Mouse (Mus musculus) heart, embryonic 14.5 days (tissue): ENCODE results near the gene Sox5. TPM values are rescaled to one million over a fixed set of nuclear protein-coding genes. Genes with fewer than 3 reads are reported as not detected.

Source experiments
- ATAC-seq: fragments of 200-750 bp; cut with Nextera tagmentation; 2 replicates; pipeline ENCODE4 v1.8.0; 2017; ENCODE audit warnings: low read depth, moderate TSS enrichment; ENCODE audit not compliant: insufficient number of reproducible peaks, insufficient read depth, low FRiP score
- H3K27ac ChIP-seq, 2 experiments: fragments of 200-500 bp in 1 of 2; fragments of 300-500 bp in 1 of 2; sonication (generic) in 1 of 2; replicated peaks in 1 of 2; 2 replicates each; pipeline ENCODE4 v1.5.1; 2012 to 2014; ENCODE audit warnings: low read depth in 2 of 2, low read length in 2 of 2, control low read depth in 1 of 2, mild to moderate bottlenecking in 1 of 2, mixed read lengths in 1 of 2; ENCODE audit not compliant: control insufficient read depth in 1 of 2, insufficient read depth in 1 of 2
- H3K27me3 ChIP-seq: fragments of 300-500 bp; sonication (generic); 2 replicates; pipeline ENCODE4 v1.6.1; 2014; ENCODE audit warnings: mild to moderate bottlenecking, low read length, control low read depth; ENCODE audit not compliant: control insufficient read depth, insufficient read depth
- H3K36me3 ChIP-seq: fragments of 300-500 bp; sonication (generic); 2 replicates; pipeline ENCODE4 v1.6.1; 2014; ENCODE audit warnings: mild to moderate bottlenecking, control low read depth, low read length, mixed read lengths; ENCODE audit not compliant: control insufficient read depth, insufficient read depth
- H3K4me1 ChIP-seq, 2 experiments: fragments of 200-500 bp in 1 of 2; fragments of 300-500 bp in 1 of 2; sonication (generic) in 1 of 2; 2 replicates each; pipeline ENCODE4 v1.6.1; 2012 to 2014; ENCODE audit warnings: low read length in 2 of 2, control low read depth in 1 of 2, mixed read lengths in 1 of 2; ENCODE audit not compliant: control insufficient read depth in 2 of 2, insufficient read depth in 2 of 2
- H3K4me2 ChIP-seq: fragments of 300-500 bp; sonication (generic); 2 replicates; pipeline ENCODE4 v1.6.1; 2014; ENCODE audit warnings: mild to moderate bottlenecking, low read length
- H3K4me3 ChIP-seq, 2 experiments: fragments of 200-500 bp in 1 of 2; fragments of 300-500 bp in 1 of 2; sonication (generic) in 1 of 2; 2 replicates each; pipeline ENCODE4 v1.5.1; 2012 to 2014; ENCODE audit warnings: low read length in 2 of 2, mild to moderate bottlenecking in 2 of 2, control low read depth in 1 of 2, low read depth in 1 of 2, moderate library complexity in 1 of 2; ENCODE audit not compliant: control insufficient read depth in 1 of 2, insufficient read depth in 1 of 2
- H3K9ac ChIP-seq: fragments of 300-500 bp; sonication (generic); 2 replicates; pipeline ENCODE4 v1.6.1; 2014; ENCODE audit warnings: mild to moderate bottlenecking, low read length
- H3K9me3 ChIP-seq: fragments of 300-500 bp; sonication (generic); 2 replicates; pipeline ENCODE4 v1.6.1; 2016; ENCODE audit warnings: low read length, control low read depth; ENCODE audit not compliant: control insufficient read depth
- WGBS: fragments of 180-500 bp; shearing (Covaris S2); extraction: QIAGEN DNeasy Blood & Tissue Kit; methylation state at CpG from one replicate; pipeline ENCODE4 v1.1.7; 2014; 5-methylcytosine and 5-hydroxymethylcytosine counted together
- polyA plus RNA-seq: library from polyadenylated mRNA; unstranded; fragments of >200 nt; fragmentation: Nextera tagmentation; extraction: Ambion mirVana; gene quantifications from 2 replicates; pipeline ENCODE4 v1.2.1, GENCODE M21; 2014

The Sox5 gene
- polyA plus RNA-seq, 1 experiment from 2014 or later = 10.6 TPM

DNA sequence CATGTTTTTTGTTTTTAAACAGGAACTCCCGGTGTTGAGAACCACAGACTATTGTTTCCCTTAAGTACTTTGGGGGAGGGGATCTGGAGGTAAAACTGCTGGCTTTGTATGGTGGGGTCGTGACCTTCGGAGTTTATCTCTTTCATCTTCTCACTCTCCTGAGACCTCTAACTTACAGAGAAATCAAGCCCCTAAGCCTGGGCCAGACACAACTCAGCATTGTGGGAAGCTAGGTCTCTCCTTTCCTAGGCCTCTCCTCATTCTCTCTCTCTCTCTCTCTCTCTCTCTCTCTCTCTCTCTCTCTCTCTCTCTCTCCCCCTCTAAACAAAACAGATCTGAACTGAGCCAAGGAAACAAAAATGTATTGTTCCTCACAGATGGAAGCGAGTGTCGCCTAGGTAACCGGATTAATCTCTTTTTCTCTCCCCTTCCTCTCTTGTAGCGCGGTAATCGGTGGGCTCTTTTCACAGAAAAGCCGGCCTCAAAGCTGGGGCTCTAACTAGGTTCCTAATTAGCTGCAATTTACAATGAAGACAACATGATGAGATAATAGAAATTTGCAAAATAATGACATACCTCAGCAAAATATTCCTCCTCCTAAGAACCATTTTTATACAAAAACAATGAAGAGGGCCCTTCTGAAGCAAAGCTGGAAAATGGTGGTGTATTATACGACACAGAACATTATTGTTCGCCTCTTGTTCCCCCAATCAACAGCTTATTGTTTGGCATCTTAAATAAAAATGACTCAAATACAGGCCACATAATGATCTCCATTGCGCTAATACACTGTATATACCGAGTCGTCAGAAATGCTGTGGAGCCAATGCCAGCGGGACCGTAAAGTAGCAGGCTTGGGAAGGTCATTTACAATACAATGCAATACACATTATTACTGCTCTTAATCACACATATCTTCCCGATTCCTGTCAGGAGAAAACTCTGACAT is 530.3 kb downstream of the Sox5 start:
- H3K4me3 ChIP-seq = no peak overlapping the region
- no peaks in the 10 kb centered on the region; the same call in 1 of the 2 replicates for H3K27me3 ChIP-seq
- no peaks in the 10 kb centered on the region for H3K36me3 ChIP-seq
- H3K4me2 ChIP-seq = no peak overlapping the region
- no peak overlapping the region for H3K27ac ChIP-seq
- 69% methylated on average over 18 of the region's 18 CpGs for WGBS
- H3K4me1 ChIP-seq = peaks cover 0 to 5% of the 10 kb centered on the region in 2 experiments; a peak in 2 of 4 replicates
- ATAC-seq = no peak
- H3K9me3 ChIP-seq = no peaks in the 10 kb centered on the region
- no peak overlapping the region for H3K9ac ChIP-seq

DNA sequence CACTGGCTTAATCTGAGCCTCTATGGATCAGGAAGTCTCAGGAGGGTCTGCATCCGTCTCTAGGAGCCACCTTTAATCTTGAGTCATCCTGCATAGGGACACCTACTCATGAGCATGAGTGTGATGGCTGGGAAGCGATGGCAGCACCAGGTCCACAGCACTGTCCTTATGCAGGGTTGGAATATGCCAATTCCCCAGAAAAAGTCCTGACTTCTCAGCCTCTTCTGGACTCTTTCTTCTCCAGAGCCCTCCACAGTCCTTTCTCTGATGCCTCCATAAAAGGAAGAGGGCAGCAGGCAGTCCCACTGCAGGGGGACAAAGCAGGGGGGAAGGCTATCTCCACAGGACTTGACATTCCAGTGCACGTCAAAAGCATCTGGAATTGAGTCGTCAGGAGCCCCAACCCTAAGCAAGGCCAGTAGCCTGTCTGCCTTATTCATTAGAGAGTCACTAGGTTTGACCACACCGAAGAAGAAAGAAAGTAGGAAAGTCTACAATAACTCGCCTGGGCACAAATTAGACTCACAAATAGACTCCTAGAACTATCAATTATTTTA is 531.1 kb downstream of the Sox5 start:
- no peaks in the 10 kb centered on the region; the same call in 1 of the 2 replicates for H3K27me3 ChIP-seq
- no peak overlapping the region for H3K4me2 ChIP-seq
- H3K9ac ChIP-seq = no peak overlapping the region
- H3K9me3 ChIP-seq = no peaks in the 10 kb centered on the region
- H3K36me3 ChIP-seq = no peaks in the 10 kb centered on the region
- 47% methylated on average over 6 of the region's 6 CpGs for WGBS
- no peak overlapping the region for H3K27ac ChIP-seq
- no peak for ATAC-seq
- no peak overlapping the region for H3K4me3 ChIP-seq
- peaks cover 0 to 5% of the 10 kb centered on the region in 2 experiments; a peak in 2 of 4 replicates for H3K4me1 ChIP-seq

DNA sequence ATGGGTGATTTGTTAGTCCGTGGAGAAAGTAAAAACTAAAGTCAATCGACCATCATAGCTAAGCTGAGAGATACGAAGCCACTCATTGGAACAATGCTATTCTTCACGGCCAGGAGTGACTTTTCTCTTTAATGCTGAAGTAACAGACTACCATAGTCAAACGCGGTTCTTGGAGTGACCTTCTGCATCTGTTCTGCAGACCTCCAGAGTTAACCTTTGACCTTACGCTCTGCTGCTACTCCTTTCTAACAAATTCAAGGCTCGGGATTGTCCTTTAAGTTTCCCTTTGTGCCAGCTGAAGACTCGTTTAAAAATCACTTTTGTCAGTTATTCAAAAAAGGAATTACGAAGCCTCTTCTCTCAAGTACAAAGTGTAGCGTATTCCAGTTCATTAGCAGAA is 545.2 kb downstream of the Sox5 start:
- no peak overlapping the region for H3K4me2 ChIP-seq
- WGBS = 82% methylated on average over 11 of the region's 11 CpGs
- H3K4me3 ChIP-seq = no peak overlapping the region
- H3K36me3 ChIP-seq = no peaks in the 10 kb centered on the region
- H3K27me3 ChIP-seq = no peaks in the 10 kb centered on the region
- no peak overlapping the region for H3K9ac ChIP-seq
- H3K27ac ChIP-seq = no peak overlapping the region
- H3K9me3 ChIP-seq = no peaks in the 10 kb centered on the region
- H3K4me1 ChIP-seq = no peaks in the 10 kb centered on the region
- ATAC-seq = no peak

DNA sequence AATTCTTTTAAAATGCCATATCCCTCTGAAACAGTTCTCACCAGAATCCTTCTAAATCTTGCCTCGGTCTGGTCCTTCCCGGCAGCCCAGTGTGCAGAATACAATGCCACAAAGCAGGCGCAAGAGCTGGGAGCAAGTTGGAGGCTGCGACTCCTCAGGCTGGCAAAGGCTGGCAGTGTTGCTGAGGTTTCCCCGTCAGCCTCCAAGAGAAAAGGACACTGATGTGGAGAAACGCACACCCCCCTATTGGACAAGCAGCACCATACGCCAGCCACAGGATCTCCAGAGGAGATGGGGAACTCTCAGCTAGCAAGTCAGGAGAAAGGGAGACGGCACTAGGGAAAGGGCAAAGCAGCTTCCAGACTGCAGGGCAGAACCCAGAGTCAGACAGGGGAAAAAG is 577.8 kb downstream of the Sox5 start:
- WGBS = 53% methylated on average over 8 of the region's 8 CpGs
- Histone ChIP-seq H3K36me3 (no peaks in the 10 kb centered on the region), H3K9me3 (no peaks in the 10 kb centered on the region), H3K9ac (no peak overlapping the region), H3K27ac (no peak overlapping the region), H3K4me3 (no peak overlapping the region), H3K4me2 (no peak overlapping the region), H3K4me1 (no peaks in the 10 kb centered on the region), H3K27me3 (no peaks in the 10 kb centered on the region)
- no peak for ATAC-seq

DNA sequence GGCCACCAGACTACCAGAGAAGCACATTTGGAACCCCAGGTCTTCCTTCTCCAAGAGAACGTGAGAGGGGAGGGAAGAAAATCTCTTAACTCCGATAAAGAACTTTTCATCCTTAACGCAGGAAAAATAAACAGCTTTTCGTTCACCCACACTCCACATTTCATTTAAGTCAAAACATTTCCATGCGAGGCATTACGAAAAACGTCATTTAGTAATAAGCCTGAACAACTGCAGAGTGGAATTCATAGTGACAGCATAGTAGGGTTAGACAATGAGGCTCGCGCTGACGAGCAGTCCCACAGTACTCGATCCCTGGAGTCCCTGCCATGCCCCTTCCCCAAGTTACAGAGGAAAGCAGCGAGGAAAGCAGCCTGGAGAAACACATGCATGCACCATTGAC is 578.8 kb downstream of the Sox5 start:
- Histone ChIP-seq H3K27ac (no peak overlapping the region), H3K36me3 (no peaks in the 10 kb centered on the region), H3K9me3 (no peaks in the 10 kb centered on the region), H3K4me3 (no peak overlapping the region), H3K4me1 (no peaks in the 10 kb centered on the region), H3K9ac (no peak overlapping the region), H3K4me2 (peak overlapping the region; percentile 4; the same call in 1 of the 2 replicates), H3K27me3 (no peaks in the 10 kb centered on the region)
- ATAC-seq = no peak
- WGBS = 62% methylated on average over 12 of the region's 12 CpGs

DNA sequence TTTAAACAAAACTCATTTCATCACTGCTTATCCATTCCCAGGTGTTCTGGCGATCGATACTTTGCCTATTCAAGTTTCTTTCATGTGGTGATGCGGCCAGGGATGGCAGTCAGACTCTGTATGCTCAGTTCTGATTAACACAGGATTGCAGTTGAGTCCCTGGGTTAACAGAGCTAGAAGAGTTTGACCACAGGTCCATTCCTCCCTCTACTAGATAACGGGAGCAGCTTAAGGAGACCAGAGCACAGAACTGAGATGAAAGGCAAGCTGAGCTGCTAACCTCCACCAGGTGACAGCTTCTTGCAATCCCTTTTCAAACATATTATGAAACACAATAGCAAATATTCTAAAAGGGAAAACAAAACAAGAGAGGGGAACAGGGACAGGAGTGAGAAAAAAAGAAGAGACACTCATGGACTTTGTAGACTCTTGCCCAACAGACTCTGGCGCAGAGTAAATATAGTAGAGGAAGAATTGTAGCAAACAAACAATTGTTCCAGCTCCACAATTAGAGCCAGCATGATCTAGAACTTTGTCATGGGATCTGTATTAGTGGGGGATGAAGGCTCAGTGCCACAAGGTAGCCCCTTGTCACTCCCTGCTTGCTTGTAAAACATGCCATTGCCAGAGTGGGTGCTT is 580.3 kb downstream of the Sox5 start:
- Histone ChIP-seq H3K9ac (no peak overlapping the region), H3K36me3 (no peaks in the 10 kb centered on the region), H3K4me2 (no peak overlapping the region), H3K27ac (no peak overlapping the region), H3K4me3 (no peak overlapping the region), H3K27me3 (no peaks in the 10 kb centered on the region), H3K9me3 (no peaks in the 10 kb centered on the region), H3K4me1 (no peaks in the 10 kb centered on the region)
- WGBS = 79% methylated on average over 5 of the region's 5 CpGs
- no peak for ATAC-seq

DNA sequence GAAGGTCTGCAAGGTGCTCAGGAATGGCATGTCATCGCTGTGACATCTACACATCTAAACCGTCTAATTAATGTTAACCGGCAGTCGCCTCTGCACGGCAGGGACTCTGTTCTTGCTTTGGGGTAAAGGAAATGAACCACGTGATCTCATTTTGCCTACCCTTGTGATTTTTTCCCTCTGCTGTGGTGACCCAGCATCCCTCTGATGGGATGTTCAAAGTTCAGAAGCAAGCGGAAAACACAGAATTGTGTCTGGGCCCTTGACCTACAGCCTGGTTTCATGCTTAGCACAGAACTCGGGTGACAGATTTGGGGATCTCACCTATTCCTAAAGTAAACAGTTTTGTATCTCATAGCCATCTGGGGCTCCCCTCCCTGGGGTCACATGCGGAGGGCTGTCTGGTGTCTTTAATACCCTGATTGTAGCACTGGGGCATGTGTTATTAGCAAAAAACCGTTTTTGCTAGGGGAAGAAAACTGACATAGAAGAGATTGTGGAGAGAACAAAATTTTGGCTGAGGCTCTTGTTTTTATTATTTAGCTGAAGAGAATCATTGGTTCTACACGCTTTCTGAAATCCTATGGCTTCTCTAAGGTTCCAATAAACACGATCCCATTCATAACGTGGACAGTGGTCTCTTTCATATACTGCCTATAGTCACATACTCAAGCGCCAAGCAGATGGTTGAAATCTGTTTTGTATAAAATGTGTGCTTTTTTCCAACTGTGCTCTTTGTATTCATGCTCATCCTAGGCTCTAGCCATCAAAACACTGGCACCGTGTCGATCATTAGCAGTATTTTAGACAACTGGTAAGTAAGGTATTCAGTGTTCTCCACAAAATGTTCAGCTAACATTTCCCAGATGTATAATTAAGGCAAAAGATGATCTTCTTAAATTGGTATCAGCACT is 584.3 kb downstream of the Sox5 start:
- no peak overlapping the region for H3K9ac ChIP-seq
- no peaks in the 10 kb centered on the region for H3K9me3 ChIP-seq
- H3K27ac ChIP-seq = no peak overlapping the region
- H3K4me2 ChIP-seq = no peak overlapping the region
- no peaks in the 10 kb centered on the region for H3K36me3 ChIP-seq
- no peaks in the 10 kb centered on the region for H3K27me3 ChIP-seq
- H3K4me1 ChIP-seq = no peaks in the 10 kb centered on the region
- ATAC-seq = no peak
- H3K4me3 ChIP-seq = no peak overlapping the region
- 82% methylated on average over 16 of the region's 16 CpGs for WGBS
